Mouse (Mus musculus): ENCODE measurements around the gene Fam168b. TPM values are rescaled to one million over a fixed set of nuclear protein-coding genes. Genes with fewer than 3 reads are reported as not detected.
A peak's percentile ranks its signal among the peaks of the same experiment; 100 is the strongest.

The Fam168b gene
- total and polyA plus RNA-seq, 3 experiments: 113 to 507 (median 203) TPM

DNA sequence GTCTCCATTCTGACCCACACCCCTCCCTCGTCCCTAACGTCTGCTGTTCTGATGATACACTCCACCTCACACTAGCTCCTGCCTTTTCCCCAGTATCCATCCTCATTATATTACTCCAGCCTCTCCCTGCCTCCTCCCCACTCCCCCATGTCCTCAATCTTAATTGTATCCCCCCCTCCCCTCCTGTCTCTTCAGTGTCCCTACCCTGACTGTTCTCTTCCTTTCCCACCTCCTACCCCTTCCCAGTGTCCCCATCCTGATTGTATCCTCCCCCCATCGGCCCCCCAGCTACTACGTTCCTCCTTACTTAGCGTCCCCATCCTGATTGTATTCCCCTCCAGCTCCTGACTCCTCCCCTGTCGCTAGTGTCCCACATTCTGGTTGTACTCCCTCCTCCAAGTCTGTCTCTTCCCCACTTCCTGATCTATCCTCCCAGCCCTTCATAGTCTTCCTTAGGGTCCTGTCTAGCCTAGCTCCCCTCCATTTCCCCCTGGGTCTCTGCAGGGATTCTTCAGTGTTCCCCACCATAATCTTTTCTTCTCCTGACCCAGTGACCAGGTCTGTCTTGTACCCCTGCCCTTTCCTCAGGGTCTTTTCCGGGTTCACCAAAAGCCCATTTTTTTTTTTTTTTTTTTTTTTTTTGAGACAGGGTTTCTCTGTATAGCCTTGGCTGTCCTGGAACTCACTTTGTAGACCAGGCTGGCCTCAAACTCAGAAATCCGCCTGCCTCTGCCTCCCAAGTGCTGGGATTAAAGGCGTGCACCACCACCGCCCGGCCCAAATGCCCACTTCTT lies 7.7 kb upstream of the Fam168b start:
- DNase-seq: no peak

DNA sequence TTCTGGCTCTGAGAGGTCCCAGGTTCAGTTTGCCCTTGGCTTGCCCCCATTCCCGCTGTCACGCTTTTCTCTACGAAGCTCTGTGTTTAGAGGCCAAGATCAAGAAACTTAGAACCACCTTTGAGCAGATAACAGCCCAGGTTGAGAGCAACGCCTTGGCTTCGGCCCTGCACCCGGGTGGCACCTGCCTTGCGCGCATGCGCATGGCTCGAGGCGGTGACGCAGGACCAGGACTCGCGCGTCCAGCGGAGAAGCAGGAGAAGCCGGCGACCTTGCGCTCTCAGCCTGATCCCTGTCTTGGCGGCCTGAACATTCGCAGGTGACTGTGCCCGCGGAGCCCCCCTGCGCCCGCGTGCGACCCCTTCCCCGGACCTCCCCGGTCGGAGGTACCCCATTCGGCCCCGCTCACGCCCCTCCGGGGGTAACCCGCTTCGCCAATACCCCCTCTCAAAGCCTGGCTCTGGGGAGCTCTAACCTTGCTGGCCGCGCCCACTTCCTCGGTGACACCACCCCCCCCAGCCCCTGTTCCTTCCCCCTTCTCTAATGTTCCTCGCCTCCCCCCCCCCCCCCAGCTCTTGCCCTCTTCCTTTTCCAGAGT lies 7.0 kb upstream of the Fam168b start, which contains the start of gene Plekhb2:
Gene Plekhb2, plus strand, starts transcription at position 232 of the 598 bp plus-strand sequence.
- peak; percentile 95 for DNase-seq

DNA sequence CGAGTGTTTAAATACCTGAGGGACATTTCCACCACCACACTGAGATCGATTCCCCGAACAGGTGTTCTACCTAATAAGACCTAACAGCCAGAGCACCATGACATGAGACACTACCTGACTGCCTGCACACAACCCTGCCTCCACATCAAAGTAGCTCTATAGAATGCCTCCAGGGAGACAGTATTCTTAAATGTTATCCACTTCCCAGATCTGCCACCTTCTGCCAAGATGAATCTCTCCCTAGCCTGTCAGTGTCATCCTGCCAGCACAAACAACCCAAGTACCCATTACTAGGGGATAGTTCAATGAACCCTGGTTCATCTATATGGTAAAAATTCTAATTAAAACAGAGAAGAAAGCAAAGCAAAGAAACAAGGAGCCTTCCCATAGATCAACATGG lies 4.2 kb upstream of the Fam168b start:
- DNase-seq: no peak

DNA sequence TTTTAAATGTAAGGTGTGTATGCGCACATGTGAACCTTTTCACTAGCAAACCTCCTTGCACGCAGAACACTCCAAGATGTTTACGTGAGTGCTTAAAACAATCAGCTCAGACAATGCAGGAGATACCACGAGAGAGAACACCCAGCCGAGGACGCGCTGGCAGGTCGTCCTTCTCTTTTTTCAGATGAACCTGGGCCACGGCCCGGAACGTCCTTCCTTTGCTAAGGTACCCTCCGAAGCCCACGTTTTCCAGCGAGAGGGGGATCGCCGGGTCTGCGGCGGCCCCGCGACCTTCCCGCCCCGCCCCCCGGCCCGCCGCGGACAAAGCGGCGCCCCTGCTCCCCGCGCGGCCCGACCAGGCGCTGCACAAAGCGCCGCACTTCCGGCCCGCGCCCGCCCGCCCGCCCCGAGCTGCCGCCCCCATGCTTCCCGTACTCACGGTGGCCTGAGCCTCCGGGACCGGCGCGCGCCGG lies 440 bp downstream of the Fam168b start:
- DNase-seq: no peak

DNA sequence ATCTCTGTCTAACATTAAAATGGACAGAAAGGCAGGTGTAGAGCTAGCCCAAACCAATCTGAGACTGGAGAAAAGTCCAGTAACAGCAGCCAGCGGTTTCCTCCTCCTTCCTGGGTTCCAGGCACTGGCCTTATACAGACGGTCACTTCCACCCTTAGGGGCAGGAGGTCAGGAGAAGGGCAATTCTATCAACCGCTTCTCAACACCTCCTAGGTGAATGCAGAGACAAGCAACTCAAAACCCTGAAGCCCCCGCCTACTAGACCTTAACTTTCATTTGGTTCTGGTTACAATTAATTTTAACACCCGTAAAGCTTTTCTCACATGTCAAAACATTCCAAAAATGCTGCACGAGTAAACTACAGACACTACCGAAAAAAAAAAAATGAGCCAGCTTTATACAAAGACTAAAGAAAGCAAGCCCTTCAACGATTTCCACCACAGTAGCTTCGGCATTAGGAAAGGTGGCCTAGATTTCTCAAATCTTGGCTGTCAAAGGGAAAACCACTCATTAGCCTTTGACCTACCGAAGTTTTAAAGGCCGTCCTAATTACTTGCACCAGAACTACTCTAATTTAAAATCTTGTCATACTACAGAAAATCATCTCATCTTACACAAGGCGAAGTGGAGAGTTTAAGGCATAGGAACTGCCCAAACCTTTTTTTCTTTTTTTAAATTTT lies 1.0 kb downstream of the Fam168b start:
- no peak for DNase-seq

DNA sequence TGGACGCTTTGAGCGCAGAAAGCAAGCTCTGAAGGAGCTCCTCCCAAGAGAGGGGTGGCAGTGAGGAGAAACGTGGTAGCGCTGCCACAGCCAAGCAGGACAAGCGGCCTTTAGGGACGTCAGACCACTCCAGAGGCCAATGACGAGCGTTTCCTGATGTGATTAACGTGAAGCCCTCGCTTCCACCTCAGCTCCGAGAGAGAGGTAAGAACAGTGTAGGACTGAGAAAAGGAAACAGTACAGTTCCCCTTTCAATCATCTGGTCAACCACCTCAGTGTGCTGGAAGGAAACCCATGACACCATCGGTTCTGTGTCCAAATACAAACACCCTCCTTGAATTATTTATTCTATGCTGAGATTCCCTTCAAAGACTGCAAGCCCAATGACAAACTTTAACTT lies 3.6 kb downstream of the Fam168b start:
- no peak for DNase-seq

DNA sequence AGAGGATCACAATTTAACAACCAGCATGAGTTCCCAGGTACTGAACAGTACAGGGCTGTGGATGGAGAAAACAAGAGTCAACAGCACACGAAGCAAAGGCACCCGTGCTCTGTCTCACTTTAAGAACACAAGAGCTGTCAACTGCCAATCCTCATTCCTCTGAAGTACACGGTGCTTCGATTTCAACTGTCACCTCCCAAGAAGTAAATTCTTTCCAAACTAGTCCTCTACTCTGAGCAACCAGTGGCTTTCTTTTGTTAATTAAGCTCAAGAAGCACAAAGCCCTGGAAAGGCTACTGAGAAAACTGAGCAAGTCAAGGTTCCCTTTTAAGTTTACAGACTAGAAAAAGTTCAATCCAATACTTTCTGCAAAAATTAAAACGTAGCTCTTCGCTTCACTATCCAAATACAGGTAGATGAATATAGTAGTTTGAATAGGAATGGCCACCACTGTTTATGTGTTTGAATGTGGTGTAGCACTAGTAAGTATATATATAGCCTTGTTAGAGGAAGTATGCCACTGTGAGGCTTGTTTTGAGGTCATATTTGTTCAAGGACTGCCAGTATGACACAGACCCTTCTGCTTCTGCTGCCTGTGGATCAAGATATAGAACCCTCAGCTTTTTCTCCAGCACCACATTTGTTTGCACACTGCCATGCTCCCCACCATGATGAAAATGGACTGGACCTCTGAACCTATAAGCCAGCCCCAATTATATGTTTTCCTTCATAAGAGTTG lies 4.7 kb downstream of the Fam168b start:
- DNase-seq: no peak

DNA sequence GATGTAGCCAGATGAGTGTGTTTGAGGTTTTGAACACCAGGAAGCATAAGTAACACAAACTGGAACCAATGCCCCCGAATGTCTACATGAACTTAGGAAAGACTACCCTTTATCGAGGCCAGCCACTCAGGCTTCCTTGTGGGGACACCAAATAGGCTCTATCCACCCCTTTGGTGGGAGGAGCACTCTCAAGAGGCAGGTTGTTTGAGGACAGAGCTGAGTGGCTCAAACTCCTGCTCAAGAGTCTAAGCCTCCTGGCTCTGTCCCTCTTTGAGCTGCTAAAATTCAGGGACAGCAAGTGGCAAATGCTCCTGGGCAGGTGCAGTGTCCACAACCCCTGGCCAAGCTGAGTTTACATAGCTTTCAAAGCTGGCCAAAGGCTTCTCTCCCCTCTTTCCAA lies 8.0 kb downstream of the Fam168b start:
- no peak for DNase-seq

DNA sequence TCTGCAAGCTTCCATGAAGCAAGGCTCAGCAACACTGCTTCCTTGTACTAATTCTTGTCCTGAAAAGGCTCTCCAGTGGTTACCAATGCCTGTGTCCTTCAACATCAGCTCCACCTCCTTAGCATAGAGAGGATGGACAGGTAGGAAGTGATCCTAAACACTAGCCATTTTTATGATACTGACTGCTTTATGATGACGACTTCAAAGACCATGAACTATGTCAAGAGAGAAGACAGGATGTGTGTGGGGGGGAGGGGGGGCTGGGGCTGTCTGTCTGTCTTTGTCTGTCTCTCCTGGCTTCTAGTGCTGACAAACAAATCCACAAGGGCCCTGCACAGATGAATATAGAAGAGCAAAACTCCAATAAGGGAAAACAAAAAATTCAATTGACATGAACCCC lies 11.5 kb downstream of the Fam168b start:
- no peak for DNase-seq

DNA sequence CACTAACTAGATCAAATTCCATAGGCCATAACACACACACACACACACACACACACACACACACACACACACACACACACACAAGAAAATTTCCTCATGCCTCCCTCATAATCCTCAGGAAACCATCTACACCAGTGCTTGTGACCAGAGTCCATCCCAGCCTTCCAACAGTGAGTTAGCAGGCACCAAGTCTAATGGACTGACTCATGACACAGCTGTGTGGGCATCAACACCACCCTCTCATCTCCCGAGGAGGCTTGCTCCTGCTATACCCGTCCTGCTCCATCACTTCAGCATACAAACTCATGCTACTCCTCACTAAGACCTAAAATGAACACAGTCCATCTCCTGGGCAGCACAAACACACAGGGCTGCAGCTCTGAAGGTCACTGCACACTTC lies 11.9 kb downstream of the Fam168b start:
- DNase-seq: no peak

DNA sequence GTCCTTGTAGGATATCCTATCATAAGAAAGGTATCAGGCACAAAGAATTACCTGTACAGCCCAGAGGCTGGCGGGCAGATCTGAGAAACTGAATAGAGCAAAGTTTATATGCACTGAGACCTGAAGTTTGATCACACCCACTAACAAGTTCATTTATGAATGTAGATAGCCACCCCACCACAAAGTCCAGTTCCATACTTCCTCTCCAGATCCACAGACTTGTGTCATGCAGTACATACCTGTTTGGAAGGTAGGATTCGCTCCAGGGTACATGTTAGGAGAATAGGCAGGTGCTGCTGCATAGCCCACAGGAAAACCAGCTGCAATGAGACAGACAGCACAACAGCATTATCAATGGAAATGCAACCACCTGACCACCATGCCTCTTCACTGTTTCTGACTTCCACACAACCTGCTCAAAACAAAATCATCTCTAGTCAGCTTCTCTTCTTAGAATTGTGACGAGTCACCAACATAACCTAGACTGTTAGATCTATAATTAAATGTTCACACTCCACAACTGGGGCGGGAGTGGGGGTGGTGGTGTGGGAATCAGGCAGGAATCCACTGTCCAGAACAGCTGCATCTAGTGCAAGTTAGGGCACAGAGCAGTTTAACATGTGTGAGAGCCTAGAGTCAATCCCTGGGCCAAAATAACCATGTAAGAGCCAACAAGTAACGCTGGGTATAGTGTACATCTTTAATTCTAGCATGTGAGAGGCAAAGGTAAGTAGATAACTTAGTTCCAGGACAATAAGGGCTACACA lies 14.2 kb downstream of the Fam168b start:
- DNase-seq: no peak

DNA sequence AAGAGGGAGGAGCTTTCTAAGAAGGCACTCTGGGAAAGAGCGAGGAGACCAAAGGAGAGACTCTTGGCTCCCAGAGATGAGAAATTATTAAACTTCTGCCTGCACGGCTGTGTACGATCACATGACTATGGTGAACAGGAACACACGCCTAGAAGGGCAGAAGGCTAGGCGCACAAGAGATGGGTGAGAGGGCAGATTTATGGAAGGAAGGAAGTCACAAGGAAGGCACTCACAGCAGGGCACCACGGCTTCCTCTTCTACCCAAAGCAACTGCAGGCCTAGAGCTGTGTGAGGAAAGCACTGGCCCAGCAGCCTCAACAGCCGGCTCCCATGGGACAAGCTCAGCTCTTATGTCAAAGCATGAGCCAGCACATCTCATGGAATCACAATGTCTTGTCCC lies 15.0 kb downstream of the Fam168b start:
- no peak for DNase-seq

DNA sequence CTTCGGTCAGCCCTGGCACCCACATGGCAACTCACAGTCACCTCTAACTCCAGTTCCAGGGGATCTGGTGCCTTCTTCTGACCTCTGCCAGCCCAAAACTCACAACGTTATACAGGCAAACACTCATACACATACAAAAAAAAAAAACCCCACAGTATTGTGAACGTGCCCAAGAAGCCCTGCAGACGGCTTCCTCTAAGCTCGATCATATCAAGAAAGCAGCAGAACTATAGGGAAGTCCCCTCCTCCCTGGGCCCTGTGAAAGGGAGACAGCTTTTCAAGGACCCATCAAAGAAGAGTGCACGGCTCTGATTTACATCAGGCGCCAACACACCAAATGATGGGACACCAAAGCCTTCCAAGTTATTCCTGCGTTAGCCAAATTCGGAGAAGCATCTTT lies 17.0 kb downstream of the Fam168b start:
- DNase-seq: no peak

DNA sequence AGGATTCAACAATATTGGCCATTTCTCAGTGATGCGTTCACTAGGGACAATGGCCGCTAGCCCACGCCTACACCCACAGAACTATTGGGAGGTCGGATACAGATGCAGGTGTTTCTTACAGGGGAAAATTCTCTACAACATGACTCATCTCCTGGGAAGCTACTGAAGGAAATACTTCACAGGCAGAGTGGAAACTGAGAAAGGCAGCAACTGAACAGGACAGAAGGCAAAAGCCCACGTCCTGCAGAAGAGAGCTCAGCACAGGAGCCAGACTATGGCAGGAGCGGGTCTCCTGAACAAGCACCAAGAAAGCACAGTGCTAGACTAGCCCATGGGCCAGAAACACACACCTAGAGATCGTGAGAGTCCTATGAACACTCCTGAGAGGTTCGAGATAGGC lies 18.7 kb downstream of the Fam168b start:
- DNase-seq: no peak

DNA sequence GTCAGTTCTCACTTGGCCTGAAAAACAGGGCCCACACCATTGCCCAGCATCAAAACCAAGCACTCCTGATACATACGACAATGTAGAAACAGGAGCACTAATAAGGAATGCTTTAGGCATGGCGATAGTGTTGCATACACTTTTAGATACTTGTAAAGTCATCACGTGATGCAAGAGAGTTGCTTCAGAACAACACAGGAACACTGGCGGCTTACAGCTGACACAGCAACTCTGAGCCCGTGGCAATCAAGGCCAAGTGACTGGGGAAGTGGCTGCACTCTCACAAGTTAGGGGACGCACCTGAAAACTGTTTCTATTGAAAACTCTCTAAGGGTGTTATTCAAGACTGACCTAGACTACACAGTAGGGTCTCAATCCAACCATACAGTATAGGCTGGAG lies 19.5 kb downstream of the Fam168b start:
- peak; percentile 60 for DNase-seq

DNA sequence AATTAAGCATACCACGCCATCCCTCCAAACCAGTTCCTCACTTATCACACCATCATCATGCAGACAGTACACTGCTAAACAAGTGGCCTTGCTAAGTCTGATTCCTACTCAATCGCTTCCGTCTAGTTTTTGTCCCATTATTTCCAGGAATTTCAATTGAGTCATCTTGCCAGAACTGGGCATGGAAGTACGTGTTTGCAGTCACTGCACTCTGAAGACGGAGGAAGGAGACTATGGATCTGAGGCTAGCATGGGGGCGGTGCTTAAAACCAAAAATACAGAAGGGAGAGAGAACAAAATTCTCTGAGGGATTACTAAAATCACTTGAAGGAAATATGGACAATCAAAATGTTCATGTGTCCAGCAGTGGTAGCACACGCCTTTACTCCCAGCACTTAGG lies 20.1 kb downstream of the Fam168b start:
- no peak for DNase-seq

DNA sequence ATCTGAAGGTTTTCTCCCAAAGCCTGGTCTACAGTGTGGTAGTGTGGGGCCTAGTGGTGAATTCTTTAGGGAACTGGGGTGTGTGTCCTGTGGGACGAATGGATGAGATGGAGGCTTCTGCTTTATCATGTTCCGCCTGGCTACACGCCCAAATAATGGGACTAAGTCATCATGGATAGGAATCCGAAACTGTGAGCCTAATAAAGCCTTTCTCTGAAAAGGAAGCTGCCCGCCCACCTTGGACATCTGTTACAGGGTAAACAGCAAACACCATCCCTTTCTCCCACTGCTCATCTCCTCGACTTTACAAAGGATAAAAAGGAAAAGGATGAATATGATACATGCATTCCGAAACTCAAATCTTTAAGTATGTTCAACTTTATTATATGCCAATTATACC lies 20.9 kb downstream of the Fam168b start:
- no peak for DNase-seq

DNA sequence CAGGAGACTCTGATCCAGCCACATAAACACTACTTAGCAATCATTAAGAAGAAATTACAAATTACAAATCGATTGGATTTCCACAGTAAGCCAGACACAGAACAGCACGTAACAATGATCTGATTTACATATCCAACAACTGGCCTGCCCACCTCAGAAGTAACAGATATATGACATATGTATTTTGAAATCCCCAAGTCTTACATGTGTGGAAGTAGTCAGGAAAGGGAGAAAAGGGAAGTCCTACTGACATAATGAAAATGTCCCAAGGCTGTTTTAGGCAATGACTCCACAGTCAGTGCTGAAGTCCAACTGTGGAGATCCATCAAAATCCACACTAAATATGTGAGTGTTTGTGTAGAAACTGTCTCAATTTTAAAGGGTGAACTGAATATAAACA lies 21.5 kb downstream of the Fam168b start:
- DNase-seq: no peak

DNA sequence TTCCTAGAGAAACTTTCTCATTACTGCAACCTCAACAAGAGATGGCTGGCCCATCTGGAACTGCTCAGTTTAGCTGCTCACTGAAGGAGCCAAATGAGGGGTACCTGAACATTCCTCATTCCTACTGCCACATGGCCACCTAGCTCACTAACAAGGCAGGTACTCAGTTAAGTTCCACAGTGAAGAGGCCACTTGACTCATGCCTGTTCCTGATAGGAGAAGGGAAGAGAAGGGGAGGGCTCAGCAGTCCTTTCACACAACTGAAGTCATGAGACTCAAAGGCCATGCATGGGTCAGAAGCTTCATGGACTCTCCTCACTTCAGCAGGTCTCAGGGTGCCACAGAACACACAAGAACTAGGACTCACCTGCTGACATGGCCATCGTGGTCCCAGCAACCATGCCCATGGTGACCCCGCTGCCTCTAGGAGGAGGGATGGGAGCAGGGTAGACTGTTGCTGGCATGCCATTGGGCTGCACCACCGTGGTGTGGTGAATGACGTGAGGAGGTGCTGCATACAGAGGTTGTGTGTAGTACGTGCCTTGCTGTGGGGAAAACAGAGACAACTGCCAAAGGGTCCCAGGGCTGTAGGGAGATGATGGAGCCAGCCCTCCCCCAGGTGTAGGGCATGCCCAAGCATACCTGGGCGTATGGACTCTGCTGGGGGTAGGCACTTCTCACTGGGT lies 23.5 kb downstream of the Fam168b start:
- DNase-seq: no peak

DNA sequence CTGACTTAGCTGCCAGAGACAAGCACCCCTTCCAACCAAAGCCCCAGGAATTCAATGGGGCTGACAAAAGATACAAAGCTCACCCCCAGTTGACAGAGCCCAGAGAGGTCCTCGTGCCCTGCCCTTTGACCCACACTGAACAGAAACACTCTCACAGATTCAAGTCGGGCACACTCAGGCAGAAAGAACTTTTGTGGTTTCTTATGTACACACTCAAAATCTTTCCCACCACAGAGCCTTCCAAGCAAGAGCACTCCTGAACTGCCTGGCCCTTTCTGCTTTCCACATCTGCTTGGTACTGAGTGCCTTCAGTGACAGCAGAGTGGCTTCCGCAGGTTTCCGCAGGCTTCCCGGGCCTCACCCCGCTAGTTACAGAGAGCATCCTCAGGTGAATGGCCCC lies 27.0 kb downstream of the Fam168b start:
- no peak for DNase-seq
